Comparison of ENCODE assay signal across 14 mouse cellular contexts in genomic region chr14:105980324-105980680, GRCm38 (mm10).
A peak's percentile ranks its signal among the peaks of the same experiment; 100 is the strongest.
DNase-seq lines count a peak whose midpoint lies in the region; ATAC-seq lines count a peak whose summit lies in the region.
"Had no signal": no experiment of that assay in that cellular context is flagged by ENCODE, and none has a peak within 500 bp of the region (broad histone marks: within the 10 kb centered on the region; RNA-seq: fewer than 3 reads in every experiment).

No protein-coding gene starts in this region.

- DNase-seq in kidney, postnatal 36 days: no peak
- DNase-seq: cerebellum, adult 9-11 months; lung, adult 2 months; thymus, postnatal 25 days had no signal

- H3K4me3 ChIP-seq in kidney, embryonic 16.5 days (ENCODE audit: low read length): no peak overlapping the region
- no peak overlapping the region for H3K4me3 ChIP-seq in brown adipose tissue, adult 24 weeks (ENCODE audit: insufficient read depth, low read depth, low read length)
- H3K4me3 ChIP-seq in embryonic facial prominence, embryonic 13.5 days: no peak overlapping the region
- H3K4me3 ChIP-seq in neural tube, embryonic 15.5 days (replicated peaks): no peak overlapping the region
- no peak overlapping the region for H3K4me3 ChIP-seq in forebrain, embryonic 15.5 days
- no peak overlapping the region for H3K4me3 ChIP-seq in forebrain, embryonic 12.5 days (replicated peaks)
- H3K4me3 ChIP-seq: forebrain, embryonic 13.5 days; heart, embryonic 13.5 days; neural tube, embryonic 12.5 days had no signal

- peak overlapping the region; percentile 86 for H3K27ac ChIP-seq in kidney, embryonic 16.5 days (ENCODE audit: low read length)
- H3K27ac ChIP-seq in brown adipose tissue, adult 24 weeks (replicated peaks; ENCODE audit: low read depth, low read length): peak overlapping the region; percentile 34
- peak overlapping the region; percentile 88 for H3K27ac ChIP-seq in embryonic facial prominence, embryonic 13.5 days
- no peak overlapping the region; the same call in 1 of the 2 replicates for H3K27ac ChIP-seq in neural tube, embryonic 15.5 days (replicated peaks)
- H3K27ac ChIP-seq in forebrain, embryonic 15.5 days (replicated peaks): no peak overlapping the region
- no peak overlapping the region for H3K27ac ChIP-seq in forebrain, embryonic 12.5 days
- H3K27ac ChIP-seq: forebrain, embryonic 13.5 days; heart, embryonic 13.5 days; neural tube, embryonic 12.5 days had no signal

- H3K9me3 ChIP-seq in kidney, embryonic 16.5 days (ENCODE audit: low read length): no peaks in the 10 kb centered on the region
- H3K9me3 ChIP-seq in embryonic facial prominence, embryonic 13.5 days: 0 out of 2 replicates have a peak, but pooled peaks cover 6% of the 10 kb centered on the region
- no peaks in the 10 kb centered on the region for H3K9me3 ChIP-seq in neural tube, embryonic 15.5 days (replicated peaks)
- H3K9me3 ChIP-seq in forebrain, embryonic 15.5 days: no peaks in the 10 kb centered on the region
- H3K9me3 ChIP-seq in forebrain, embryonic 12.5 days: no peaks in the 10 kb centered on the region
- H3K9me3 ChIP-seq: forebrain, embryonic 13.5 days; neural tube, embryonic 12.5 days had no signal

- H3K4me2 ChIP-seq in kidney, embryonic 16.5 days (replicated peaks; ENCODE audit: low read depth, low read length): 0 out of 2 replicates have a peak overlapping the region, but pooled peaks have one; percentile 21
- H3K4me2 ChIP-seq in embryonic facial prominence, embryonic 13.5 days: peak overlapping the region; percentile 46
- H3K4me2 ChIP-seq in neural tube, embryonic 15.5 days: peak overlapping the region; percentile 25
- no peak overlapping the region for H3K4me2 ChIP-seq in forebrain, embryonic 15.5 days (replicated peaks)
- no peak overlapping the region for H3K4me2 ChIP-seq in forebrain, embryonic 12.5 days
- H3K4me2 ChIP-seq: forebrain, embryonic 13.5 days; heart, embryonic 13.5 days had no signal

- H3K27me3 ChIP-seq in kidney, embryonic 16.5 days (ENCODE audit: insufficient read depth, low read length): no peaks in the 10 kb centered on the region
- no peaks in the 10 kb centered on the region for H3K27me3 ChIP-seq in embryonic facial prominence, embryonic 13.5 days
- no peaks in the 10 kb centered on the region for H3K27me3 ChIP-seq in neural tube, embryonic 15.5 days (replicated peaks)
- no peaks in the 10 kb centered on the region for H3K27me3 ChIP-seq in forebrain, embryonic 15.5 days
- H3K27me3 ChIP-seq in forebrain, embryonic 12.5 days: no peaks in the 10 kb centered on the region
- H3K27me3 ChIP-seq: forebrain, embryonic 13.5 days; heart, embryonic 13.5 days; neural tube, embryonic 12.5 days had no signal

- no peaks in the 10 kb centered on the region for H3K36me3 ChIP-seq in kidney, embryonic 16.5 days (ENCODE audit: insufficient read depth, low read length)
- H3K36me3 ChIP-seq in embryonic facial prominence, embryonic 13.5 days: no peaks in the 10 kb centered on the region
- H3K36me3 ChIP-seq in neural tube, embryonic 15.5 days: no peaks in the 10 kb centered on the region
- H3K36me3 ChIP-seq in forebrain, embryonic 15.5 days: no peaks in the 10 kb centered on the region
- H3K36me3 ChIP-seq in forebrain, embryonic 12.5 days (replicated peaks): no peaks in the 10 kb centered on the region
- H3K36me3 ChIP-seq: G1E; heart, embryonic 13.5 days; neural tube, embryonic 12.5 days had no signal

- H3K4me1 ChIP-seq in kidney, embryonic 16.5 days (ENCODE audit: insufficient read depth, low read length): peaks cover 7% of the 10 kb centered on the region; the same call in 1 of the 2 replicates
- H3K4me1 ChIP-seq in brown adipose tissue, adult 24 weeks (ENCODE audit: control insufficient read depth, insufficient read depth, insufficient read length, low read length): peaks cover 11% of the 10 kb centered on the region
- peaks cover 20% of the 10 kb centered on the region for H3K4me1 ChIP-seq in embryonic facial prominence, embryonic 13.5 days
- peaks cover 14% of the 10 kb centered on the region; the same call in 1 of the 2 replicates for H3K4me1 ChIP-seq in neural tube, embryonic 15.5 days
- peaks cover 11% of the 10 kb centered on the region for H3K4me1 ChIP-seq in forebrain, embryonic 15.5 days
- H3K4me1 ChIP-seq in forebrain, embryonic 12.5 days: peaks cover 5% of the 10 kb centered on the region; the same call in 1 of the 2 replicates
- H3K4me1 ChIP-seq: heart, embryonic 13.5 days had no signal

- H3K9ac ChIP-seq in kidney, embryonic 16.5 days (replicated peaks; ENCODE audit: low read length): no peak overlapping the region
- H3K9ac ChIP-seq in embryonic facial prominence, embryonic 13.5 days: 0 out of 2 replicates have a peak overlapping the region, but pooled peaks have one; percentile 28
- H3K9ac ChIP-seq in neural tube, embryonic 15.5 days (replicated peaks): no peak overlapping the region
- no peak overlapping the region for H3K9ac ChIP-seq in forebrain, embryonic 15.5 days (replicated peaks)
- H3K9ac ChIP-seq in forebrain, embryonic 12.5 days: no peak overlapping the region
- H3K9ac ChIP-seq: forebrain, embryonic 13.5 days; heart, embryonic 13.5 days; neural tube, embryonic 12.5 days had no signal

- WGBS in kidney, embryonic 16.5 days: 12% methylated on average over 5 of the region's 5 CpGs
- WGBS in embryonic facial prominence, embryonic 13.5 days: 17% methylated on average over 5 of the region's 5 CpGs
- 16% methylated on average over 5 of the region's 5 CpGs for WGBS in neural tube, embryonic 15.5 days
- WGBS in forebrain, embryonic 15.5 days: 26% methylated on average over 5 of the region's 5 CpGs
- WGBS in forebrain, embryonic 12.5 days: 40% methylated on average over 5 of the region's 5 CpGs

- ATAC-seq in kidney, embryonic 16.5 days (ENCODE audit: low FRiP score, low TSS enrichment): peak; percentile 41; the same call in 1 of the 2 replicates
- no peak for ATAC-seq in embryonic facial prominence, embryonic 13.5 days (ENCODE audit: insufficient number of reproducible peaks, insufficient read depth, low FRiP score, low TSS enrichment, low read depth)
- ATAC-seq in neural tube, embryonic 15.5 days (ENCODE audit: low FRiP score): no peak
- no peak for ATAC-seq in forebrain, embryonic 15.5 days (replicated peaks)
- no peak for ATAC-seq in forebrain, embryonic 12.5 days (ENCODE audit: low FRiP score)

Comparison
In these comparisons a context has a peak if more than half of its experiments do, and no peak if none do; other contexts are left out.
1. H3K27ac ChIP-seq: peak in kidney, embryonic 16.5 days (single experiment), brown adipose tissue, adult 24 weeks (single experiment) and embryonic facial prominence, embryonic 13.5 days (single experiment); none in neural tube, embryonic 15.5 days (single experiment), forebrain, embryonic 15.5 days (single experiment) and forebrain, embryonic 12.5 days (single experiment).
2. H3K4me2 ChIP-seq: peak in kidney, embryonic 16.5 days (single experiment), embryonic facial prominence, embryonic 13.5 days (single experiment) and neural tube, embryonic 15.5 days (single experiment); none in forebrain, embryonic 15.5 days (single experiment) and forebrain, embryonic 12.5 days (single experiment).